Mouse (Mus musculus): ENCODE data around the gene Nkx1-2. TPM values are rescaled to one million over a fixed set of nuclear protein-coding genes. Genes with fewer than 3 reads are reported as not detected.

Nkx1-2 gene
- not detected for total RNA-seq (2021)
- long read RNA-seq: 0 reads

- DNase-seq (ENCODE audit: low spot score in 2 of 2): peak in 1 of 2 experiments; percentile 20
Measured at GRCm38 (mm10) chr7:132599071-132599975, at the start of gene Nkx1-2. TSS of gene Nkx1-2 (minus strand) at chr7:132599637.

DNA sequence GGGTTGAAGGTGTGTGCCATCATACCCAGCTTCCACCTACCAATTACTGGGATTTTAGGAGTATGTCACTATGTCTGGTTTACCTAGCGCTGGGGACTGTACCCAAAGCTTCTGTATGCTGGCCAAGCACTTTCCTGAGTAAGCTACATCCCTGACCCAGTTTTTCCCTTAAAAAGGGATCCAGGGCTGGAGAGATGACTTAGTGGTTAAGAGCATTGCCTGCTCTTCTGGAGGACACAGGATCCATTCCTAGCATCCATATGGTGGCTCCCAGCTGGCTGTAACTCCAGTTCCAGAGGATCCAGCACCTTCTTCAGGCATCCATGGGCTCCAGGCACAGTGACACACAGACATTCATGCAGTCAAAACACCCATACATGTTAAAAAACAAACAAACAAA is 47.1 kb upstream of the Nkx1-2 start:
- no peak for DNase-seq (ENCODE audit: low spot score in 2 of 2)

DNA sequence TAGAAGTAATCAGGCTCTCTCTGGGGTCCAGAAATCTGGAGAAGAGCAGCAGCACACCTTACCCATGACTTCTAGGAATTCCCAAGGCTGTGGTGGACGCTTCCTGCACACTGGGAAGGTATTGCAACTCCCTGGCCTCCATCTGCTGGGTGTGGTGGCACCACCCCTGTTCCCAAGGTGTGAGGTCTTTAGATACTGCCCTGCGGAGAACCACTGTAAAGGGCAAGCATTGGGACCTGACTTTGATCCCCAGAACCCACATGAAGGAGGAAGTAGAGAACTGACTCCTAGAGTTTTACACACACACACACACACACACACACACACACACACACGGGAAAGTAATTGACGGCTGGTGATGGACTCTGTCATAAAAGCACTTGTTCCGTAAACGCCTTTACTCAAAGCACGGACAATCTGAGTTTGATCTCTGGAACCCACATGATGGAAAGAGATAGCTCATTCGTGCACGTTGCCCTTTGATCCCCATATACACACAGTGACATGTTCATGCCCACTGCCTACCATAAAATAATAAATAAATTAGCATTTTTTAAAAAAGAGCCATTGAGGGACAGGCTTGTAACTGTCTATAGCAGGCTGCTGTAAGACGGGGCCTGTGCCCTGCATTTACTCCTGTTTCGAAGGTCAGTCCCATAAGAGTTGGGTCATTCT is 45.3 kb upstream of the Nkx1-2 start:
- no peak for DNase-seq (ENCODE audit: low spot score in 2 of 2)

GRCm38 (mm10) chr7:132641606-132642005 is 42.2 kb upstream of the Nkx1-2 start:
- no peak for DNase-seq (ENCODE audit: low spot score in 2 of 2)

GRCm38 (mm10) chr7:132640946-132641345 is 41.5 kb upstream of the Nkx1-2 start:
- peak in 1 of 2 experiments; percentile 43 for DNase-seq (ENCODE audit: low spot score in 2 of 2)

- peak in 1 of 2 experiments; percentile 59 for DNase-seq (ENCODE audit: low spot score in 2 of 2)
Measured at GRCm38 (mm10) chr7:132638446-132639087, 39.1 kb upstream of the Nkx1-2 start.

DNA sequence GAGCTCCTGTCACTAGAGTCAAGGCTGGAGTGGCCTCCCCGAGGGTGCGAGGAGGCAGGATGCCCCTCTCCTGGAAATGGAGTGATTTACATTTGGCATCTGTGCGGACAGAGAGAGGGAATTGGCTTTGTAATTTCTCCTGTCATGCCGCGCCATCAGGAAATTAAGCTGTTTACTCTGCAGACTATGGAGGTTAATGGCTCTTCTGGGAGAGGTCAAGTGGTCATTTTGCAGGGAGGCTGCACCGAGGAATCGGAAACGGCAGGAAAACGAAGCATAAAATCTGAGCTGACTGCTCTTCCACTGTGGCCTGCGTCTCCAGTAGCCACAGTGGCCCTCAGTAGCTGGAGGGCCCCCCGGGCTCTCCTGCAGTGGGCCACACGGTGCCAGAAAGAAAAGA is 37.9 kb upstream of the Nkx1-2 start:
- DNase-seq (ENCODE audit: low spot score in 2 of 2): no peak

- DNase-seq (ENCODE audit: low spot score in 2 of 2): peak; percentile 67 to 72
Measured at GRCm38 (mm10) chr7:132631313-132631712, 31.9 kb upstream of the Nkx1-2 start.

DNA sequence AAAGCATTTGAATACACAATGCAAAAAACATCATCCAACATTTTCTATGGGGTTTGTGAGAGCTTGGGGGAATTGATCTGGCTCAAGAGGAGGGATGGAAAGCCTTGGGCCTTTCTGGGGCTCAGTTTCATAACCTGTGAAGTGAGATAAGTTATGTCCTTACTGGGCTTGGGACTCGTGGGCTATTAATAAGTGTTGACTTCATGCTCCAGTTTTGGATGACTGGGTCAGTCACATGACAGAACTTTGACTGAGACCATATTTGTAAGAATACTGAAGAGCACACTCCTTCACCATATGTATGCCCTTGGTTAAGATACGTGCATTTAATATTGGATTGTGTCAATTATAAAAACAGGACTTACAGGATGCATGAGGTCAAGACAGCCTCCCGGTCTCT is 28.0 kb upstream of the Nkx1-2 start:
- DNase-seq (ENCODE audit: low spot score in 2 of 2): no peak

DNA sequence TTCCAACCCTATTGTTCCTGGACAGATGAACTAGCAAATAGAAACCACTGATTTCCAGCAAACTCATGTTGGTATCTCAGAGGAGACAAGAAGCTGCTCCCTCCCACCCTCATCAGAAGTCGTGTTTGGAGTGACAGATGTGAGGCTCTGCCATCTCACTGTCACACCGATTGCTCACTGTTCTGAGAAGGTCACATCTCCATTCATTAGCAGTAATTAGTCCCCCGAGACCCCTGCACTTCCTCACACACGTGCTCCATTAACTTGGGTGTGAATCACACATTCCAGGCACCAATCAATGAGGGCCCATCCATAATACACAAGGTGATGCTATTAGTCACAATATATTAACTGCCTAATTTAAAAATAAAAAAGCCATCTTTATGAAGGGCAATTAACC is 26.7 kb upstream of the Nkx1-2 start:
- DNase-seq (ENCODE audit: low spot score in 2 of 2): no peak

- no peak for DNase-seq (ENCODE audit: low spot score in 2 of 2)
Measured at GRCm38 (mm10) chr7:132624161-132624560, 24.7 kb upstream of the Nkx1-2 start.

DNA sequence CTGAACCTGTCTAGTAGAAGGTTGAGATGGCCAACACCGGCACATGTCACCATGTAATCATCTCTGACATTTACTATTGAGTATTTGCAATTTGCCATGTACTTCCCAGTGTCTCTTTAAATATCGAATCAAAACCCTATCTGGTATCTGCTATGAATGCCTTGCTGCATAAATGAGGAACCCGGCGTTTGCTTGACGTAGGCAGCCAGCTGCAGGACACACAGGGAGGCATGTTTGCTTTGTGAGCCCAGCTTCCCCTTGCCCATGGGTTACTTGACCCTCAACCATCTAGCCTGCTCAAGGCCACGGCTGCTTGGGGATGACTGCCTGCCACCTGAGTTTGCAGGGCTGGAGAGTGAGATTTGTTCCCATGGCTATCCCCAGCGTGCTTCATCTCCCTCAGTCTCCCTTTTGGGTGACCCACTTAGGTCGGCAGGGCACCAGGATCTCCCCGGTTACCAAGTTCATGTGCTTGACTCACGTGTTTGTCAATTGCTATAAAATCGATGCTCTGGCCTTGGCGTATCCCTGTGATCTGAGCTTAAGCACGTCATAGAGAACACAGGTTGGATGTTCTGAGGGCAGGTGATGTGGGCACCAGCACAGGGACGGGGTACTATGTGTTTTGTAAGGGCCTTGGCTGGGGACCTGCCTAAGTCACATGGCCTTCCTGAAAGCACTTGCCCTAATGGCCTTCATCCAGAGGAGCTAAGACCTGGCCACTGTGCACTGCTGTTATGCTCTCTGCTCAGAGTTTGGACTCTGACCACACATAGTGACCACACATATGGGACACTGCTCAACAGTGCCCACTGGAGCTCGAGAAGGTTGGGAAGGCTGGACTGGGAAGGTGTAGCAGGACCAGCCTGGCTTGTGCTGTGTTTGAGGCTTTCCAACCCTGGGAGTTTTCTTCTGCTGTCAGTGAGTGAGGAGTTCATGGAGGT is 20.8 kb upstream of the Nkx1-2 start:
- no peak for DNase-seq (ENCODE audit: low spot score in 2 of 2)

- no peak for DNase-seq (ENCODE audit: low spot score in 2 of 2)
Measured at GRCm38 (mm10) chr7:132619549-132619948, 20.1 kb upstream of the Nkx1-2 start.

DNA sequence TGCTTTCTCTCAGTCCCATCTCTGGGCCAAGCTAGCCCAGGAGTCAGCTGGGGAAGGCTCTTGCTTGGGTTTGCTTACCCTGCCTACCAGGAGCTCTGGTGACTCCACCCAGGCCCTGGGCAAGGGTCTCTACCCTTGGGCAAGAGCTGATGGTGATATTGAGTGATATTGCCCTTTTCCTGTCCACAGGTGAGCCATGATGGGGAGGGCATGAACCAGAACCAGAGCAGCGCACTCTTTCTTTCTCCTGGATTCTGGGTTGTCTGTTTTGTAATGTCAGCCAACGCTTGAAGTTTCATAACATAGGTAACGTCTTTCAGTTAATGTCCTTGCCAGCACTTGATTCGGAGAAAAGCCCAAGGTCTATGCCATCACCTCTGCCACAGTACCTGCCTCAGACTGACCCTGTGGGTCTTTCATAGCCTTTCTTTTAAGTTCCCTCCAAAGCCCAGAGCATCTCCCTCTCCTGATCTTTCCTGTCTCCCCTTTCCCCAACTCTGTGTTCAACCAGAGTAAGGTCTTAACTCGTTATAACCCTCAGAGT is 17.7 kb upstream of the Nkx1-2 start:
- no peak for DNase-seq (ENCODE audit: low spot score in 2 of 2)

DNA sequence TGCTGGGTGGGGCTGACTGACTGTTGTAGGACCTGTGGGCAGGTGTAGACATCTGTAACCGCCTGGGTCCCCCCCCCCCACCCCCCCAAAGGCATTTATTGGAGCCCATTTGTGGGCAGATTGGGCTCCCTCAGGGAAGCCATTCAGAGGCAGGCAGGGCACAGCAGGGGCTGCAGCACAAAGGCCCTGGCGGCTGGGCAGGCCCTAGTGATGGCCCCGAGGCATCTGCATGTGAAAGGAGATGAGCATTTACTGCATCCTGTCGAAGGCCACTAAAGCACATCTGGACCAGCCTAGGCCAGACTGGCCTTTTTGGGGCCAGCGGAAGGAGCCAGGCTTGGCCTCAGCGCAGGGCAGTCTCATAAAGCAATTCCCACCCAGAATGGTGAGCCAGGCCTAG is 17.0 kb upstream of the Nkx1-2 start:
- no peak for DNase-seq (ENCODE audit: low spot score in 2 of 2)

- no peak for DNase-seq (ENCODE audit: low spot score in 2 of 2)
Measured at GRCm38 (mm10) chr7:132615346-132615745, 15.9 kb upstream of the Nkx1-2 start.

DNA sequence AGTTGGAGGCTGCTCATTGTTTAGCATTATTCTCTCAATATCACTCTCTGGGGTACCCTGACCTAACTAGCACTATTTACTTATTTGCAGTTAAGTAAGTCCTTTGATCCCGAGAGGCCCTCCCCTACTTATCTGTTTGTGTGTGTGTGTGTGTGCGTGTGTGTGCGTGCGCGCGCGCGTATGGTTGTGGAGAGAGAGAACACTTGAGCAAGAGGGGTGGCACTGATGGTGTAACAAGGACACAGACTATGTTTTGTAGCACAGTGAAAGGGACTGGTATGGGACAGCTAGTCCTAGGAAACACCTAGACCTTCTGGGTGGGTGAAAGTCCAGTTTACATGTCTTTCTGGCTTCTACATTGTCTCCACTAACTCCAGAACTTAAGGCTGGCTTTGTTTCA is 12.1 kb upstream of the Nkx1-2 start:
- no peak for DNase-seq (ENCODE audit: low spot score in 2 of 2)

DNA sequence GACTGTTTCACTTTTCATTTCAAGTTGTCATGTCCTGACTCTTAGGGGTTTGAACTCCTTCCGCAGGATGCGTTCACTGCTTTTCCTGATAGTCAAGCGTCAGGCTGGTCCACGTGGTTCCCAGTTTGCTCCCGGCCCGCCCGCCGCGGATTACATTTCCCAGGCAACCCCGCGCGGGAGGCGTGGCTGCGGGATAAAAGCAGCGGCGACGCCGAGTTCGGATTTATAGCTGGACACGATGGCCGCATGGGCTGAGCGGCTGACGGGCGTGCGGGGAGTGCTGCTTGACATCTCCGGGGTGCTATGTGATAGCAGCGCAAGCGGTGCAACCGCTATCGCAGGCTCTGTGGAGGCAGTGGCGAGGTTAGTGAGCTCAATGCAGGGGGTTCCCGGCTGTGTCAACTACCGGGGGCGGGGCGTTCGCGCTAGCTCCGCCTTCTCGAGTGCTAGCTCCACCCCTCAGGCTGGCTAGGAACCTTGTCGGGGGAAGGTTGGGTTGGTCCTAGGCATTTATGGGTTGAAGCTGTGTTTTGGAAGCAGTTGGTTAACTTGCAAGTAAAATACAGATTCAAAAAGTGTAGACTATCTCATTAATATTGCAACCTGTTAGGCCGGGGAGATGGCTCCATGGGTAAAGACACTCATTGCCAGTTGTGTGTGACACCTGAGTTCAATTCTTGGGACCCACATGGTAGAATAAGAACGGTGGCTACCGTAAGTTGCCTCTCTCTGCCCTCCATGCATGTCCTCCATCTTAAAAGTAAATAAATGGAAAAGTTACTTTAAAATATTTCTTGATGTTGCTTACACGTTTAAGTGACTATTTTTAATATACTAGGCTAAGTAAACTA is 11.3 kb upstream of the Nkx1-2 start, which contains the start of gene Lhpp:
Gene Lhpp (plus strand): TSS at position 171 of the 851 bp plus-strand sequence.
- peak; percentile 78 to 84 for DNase-seq (ENCODE audit: low spot score in 2 of 2)

GRCm38 (mm10) chr7:132608316-132609020 is 9.0 kb upstream of the Nkx1-2 start:
- DNase-seq (ENCODE audit: low spot score in 2 of 2): no peak
